Mouse (Mus musculus) ES-E14 (cell line): ENCODE results near the gene Zfp865.

ENCODE experiments used
- CHD2 ChIP-seq: IDR thresholded peaks from 2 replicates; pipeline ENCODE4 v1.6.1; 2014; ENCODE audit warnings: mild to moderate bottlenecking, low read depth, low read length, inconsistent platforms
- HCFC1 ChIP-seq: IDR thresholded peaks from 2 replicates; pipeline ENCODE4 v1.6.1; 2012; ENCODE audit warnings: low read length, inconsistent platforms, borderline replicate concordance; ENCODE audit not compliant: insufficient read depth
- MAFK ChIP-seq: IDR thresholded peaks from 2 replicates; pipeline ENCODE4 v1.6.1; 2014; ENCODE audit warnings: mild to moderate bottlenecking, low read depth, low read length, inconsistent platforms; ENCODE audit not compliant: insufficient read depth
- ZC3H11A ChIP-seq: IDR thresholded peaks from 2 replicates; pipeline ENCODE4 v1.6.1; 2012; ENCODE audit warnings: low read depth, mild to moderate bottlenecking, inconsistent platforms, low read length, borderline replicate concordance
- ZNF384 ChIP-seq: IDR thresholded peaks from 2 replicates; pipeline ENCODE4 v1.6.1; 2012; ENCODE audit warnings: low read depth, low read length, inconsistent platforms

DNA sequence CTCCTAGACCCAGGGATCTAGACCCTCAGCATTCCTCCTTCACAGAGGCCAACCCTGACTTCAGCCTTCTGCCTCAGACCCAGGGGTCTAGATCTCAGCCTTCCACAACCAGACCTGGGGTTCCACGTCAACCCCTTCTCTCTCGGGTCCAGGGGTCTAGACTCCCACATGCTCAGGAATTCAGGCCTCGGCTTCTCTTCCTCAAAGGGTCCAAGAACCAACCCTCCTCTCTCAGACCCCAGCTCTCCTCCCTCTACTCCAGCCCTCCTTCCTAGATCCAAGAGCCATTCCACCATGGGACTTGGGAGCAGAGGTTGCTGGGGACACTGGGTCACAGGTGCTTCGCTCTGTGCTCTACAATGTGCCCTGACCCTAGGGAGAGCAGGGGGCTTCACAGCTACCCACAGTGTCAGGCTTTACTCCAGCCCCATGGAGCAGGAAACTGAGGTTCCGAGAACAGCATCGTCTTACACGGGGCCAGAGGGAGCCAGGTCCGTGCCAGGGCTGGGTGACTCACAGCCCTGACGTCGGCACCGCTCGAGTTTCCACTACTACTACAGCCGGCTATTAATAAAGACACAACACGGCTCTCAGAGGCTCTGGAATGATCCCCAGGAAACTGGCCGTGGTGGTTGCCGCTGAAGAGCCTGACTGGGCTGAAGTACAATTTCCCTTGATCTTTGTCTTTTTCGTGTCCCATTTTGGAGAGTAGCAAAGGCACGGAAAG is 47.7 kb upstream of the Zfp865 start:
- TF ChIP-seq ZC3H11A (no peak), MAFK (no peak), CHD2 (no peak), ZNF384 (no peak), HCFC1 (no peak)
